Comparison of ENCODE assay signal across 31 mouse cellular contexts in genomic region chr2:130048792-130049191, GRCm38 (mm10). TPM values are rescaled to one million over a fixed set of nuclear protein-coding genes. Genes with fewer than 3 reads are reported as not detected.
DNase-seq lines count a peak whose midpoint lies in the region; ATAC-seq lines count a peak whose summit lies in the region.
"Had no signal": no experiment of that assay in that cellular context is flagged by ENCODE, and none has a peak within 500 bp of the region (broad histone marks: within the 10 kb centered on the region; RNA-seq: fewer than 3 reads in every experiment).

No protein-coding gene starts in this region.

- 73% methylated on average over 6 of the region's 6 CpGs for WGBS in heart, embryonic 10.5 days
- 61% methylated on average over 6 of the region's 6 CpGs for WGBS in embryonic facial prominence, embryonic 10.5 days

- peaks cover 7% of the 10 kb centered on the region for H3K4me1 ChIP-seq in heart, embryonic 10.5 days
- no peaks in the 10 kb centered on the region; the same call in 1 of the 2 replicates for H3K4me1 ChIP-seq in brown adipose tissue, adult 24 weeks (ENCODE audit: control insufficient read depth, insufficient read depth, insufficient read length, low read length)
- H3K4me1 ChIP-seq in embryonic facial prominence, embryonic 10.5 days = peaks cover 16% of the 10 kb centered on the region
- H3K4me1 ChIP-seq: embryonic facial prominence, embryonic 13.5 days; hindbrain, embryonic 15.5 days; megakaryocyte, embryonic 14.5 days; midbrain, embryonic 13.5 days; neural tube, embryonic 12.5 days had no signal

- peak; percentile 73 for DNase-seq in heart, embryonic 10.5 days (ENCODE audit: low spot score)
- DNase-seq in heart, postnatal 25 days (ENCODE audit: low spot score) = no peak
- peak; percentile 35 for DNase-seq in embryonic facial prominence, embryonic 10.5 days (ENCODE audit: low spot score)
- no peak for DNase-seq in cerebellum, postnatal 10 days
- DNase-seq in layer of hippocampus, postnatal 25 days (ENCODE audit: extremely low spot score in 1 of 2, low spot score in 1 of 2) = no peak
- no peak for DNase-seq in testis, postnatal 10 days (ENCODE audit: low spot score)
- DNase-seq: cerebellum, adult 18-20 months; cerebellum, postnatal 25 days; gastrocnemius, postnatal 14 days; heart, postnatal 36 days; kidney, postnatal 25 days; layer of hippocampus, postnatal 36 days; liver, postnatal 0 days; right cerebral cortex, postnatal 25 days; spleen, adult 18-20 months had no signal

- no peaks in the 10 kb centered on the region for H3K9me3 ChIP-seq in heart, embryonic 10.5 days
- H3K9me3 ChIP-seq in embryonic facial prominence, embryonic 10.5 days = no peaks in the 10 kb centered on the region
- H3K9me3 ChIP-seq: embryonic facial prominence, embryonic 13.5 days; heart, embryonic 13.5 days; hindbrain, embryonic 15.5 days; limb, embryonic 12.5 days; megakaryocyte, embryonic 14.5 days; midbrain, embryonic 13.5 days; neural tube, embryonic 12.5 days had no signal

- ATAC-seq in megakaryocyte, adult 5-6 weeks (ENCODE audit: poor library complexity, severe bottlenecking) = peak; percentile 77
- ATAC-seq: forebrain, embryonic 14.5 days; intestine, postnatal 0 days; liver, postnatal 0 days; lung, postnatal 0 days; midbrain, embryonic 13.5 days had no signal

- no peaks in the 10 kb centered on the region for H3K36me3 ChIP-seq in heart, embryonic 10.5 days
- H3K36me3 ChIP-seq in embryonic facial prominence, embryonic 10.5 days (replicated peaks) = no peaks in the 10 kb centered on the region
- H3K36me3 ChIP-seq: embryonic facial prominence, embryonic 13.5 days; heart, embryonic 13.5 days; hindbrain, embryonic 15.5 days; limb, embryonic 12.5 days; midbrain, embryonic 13.5 days; neural tube, embryonic 12.5 days had no signal

- no peaks in the 10 kb centered on the region for H3K27me3 ChIP-seq in heart, embryonic 10.5 days (ENCODE audit: insufficient read depth, poor library complexity, severe bottlenecking)
- H3K27me3 ChIP-seq in embryonic facial prominence, embryonic 10.5 days (replicated peaks; ENCODE audit: low read depth, poor library complexity, severe bottlenecking) = no peaks in the 10 kb centered on the region
- H3K27me3 ChIP-seq: embryonic facial prominence, embryonic 13.5 days; heart, embryonic 13.5 days; hindbrain, embryonic 15.5 days; limb, embryonic 12.5 days; midbrain, embryonic 13.5 days; neural tube, embryonic 12.5 days had no signal

- no peak overlapping the region for H3K4me3 ChIP-seq in heart, embryonic 10.5 days
- no peak overlapping the region for H3K4me3 ChIP-seq in brown adipose tissue, adult 24 weeks (ENCODE audit: insufficient read depth, low read depth, low read length)
- H3K4me3 ChIP-seq in embryonic facial prominence, embryonic 10.5 days = no peak overlapping the region
- H3K4me3 ChIP-seq: embryonic facial prominence, embryonic 13.5 days; erythroblast, embryonic 14.5 days; heart, embryonic 13.5 days; hindbrain, embryonic 15.5 days; layer of hippocampus, adult 2 months; limb, embryonic 12.5 days; megakaryocyte, embryonic 14.5 days; midbrain, embryonic 13.5 days; neural tube, embryonic 12.5 days had no signal

- no peak overlapping the region for H3K27ac ChIP-seq in heart, embryonic 10.5 days
- peak overlapping the region; percentile 48; the same call in 1 of the 2 replicates for H3K27ac ChIP-seq in brown adipose tissue, adult 24 weeks (replicated peaks; ENCODE audit: low read depth, low read length)
- no peak overlapping the region for H3K27ac ChIP-seq in embryonic facial prominence, embryonic 10.5 days (replicated peaks)
- H3K27ac ChIP-seq: embryonic facial prominence, embryonic 13.5 days; heart, embryonic 13.5 days; hindbrain, embryonic 15.5 days; layer of hippocampus, adult 2 months; limb, embryonic 12.5 days; midbrain, embryonic 13.5 days; neural tube, embryonic 12.5 days had no signal

- intact Hi-C loops in heart, postnatal 25 days (cut with DNase I) = no loop called here

RNA-seq across cellular contexts. Expression of gene Tgm3, which starts 36.6 kb away (rescaled TPM):
- not detected in 2 replicates for polyA plus RNA-seq in heart, embryonic 10.5 days (2016; fragmentation: Nextera tagmentation; extraction: Ambion mirVana)
- total RNA-seq in heart, postnatal 25 days (2021) = under 1 TPM in 1 of 2 experiments, not detected in 1; 0.05 TPM
- not detected in 2 replicates for polyA plus RNA-seq in brown adipose tissue, adult 24 weeks (2012; ENCODE audit: insufficient read depth, insufficient read length, missing spikeins)
- polyA plus RNA-seq in embryonic facial prominence, embryonic 10.5 days (2016; fragmentation: Nextera tagmentation; extraction: Ambion mirVana) = not detected in 2 replicates
- total RNA-seq in megakaryocyte, adult 5-6 weeks (2015) = 1.1 and 1.4 TPM in 2 replicates
- 0.37 and 1.1 TPM in 2 replicates for total RNA-seq in megakaryocyte, adult 5-6 weeks (2017)
- under 1 TPM; 0.35 to 0.42 TPM for total RNA-seq in layer of hippocampus, postnatal 25 days (2021)
- polyA plus RNA-seq: erythroblast, embryonic 14.5 days; forebrain, embryonic 14.5 days; heart, embryonic 13.5 days; hindbrain, embryonic 15.5 days; kidney, embryonic 14.5 days; limb, embryonic 12.5 days; liver, embryonic 11.5 days; liver, postnatal 0 days; lung, postnatal 0 days; midbrain, embryonic 13.5 days; neural tube, embryonic 12.5 days had no signal

Comparison
In these comparisons a context has a peak if more than half of its experiments do, and no peak if none do; other contexts are left out.
1. DNase-seq: peak in heart, embryonic 10.5 days (single experiment) and embryonic facial prominence, embryonic 10.5 days (single experiment); none in heart, postnatal 25 days (single experiment), cerebellum, postnatal 10 days (0 of 2), layer of hippocampus, postnatal 25 days (0 of 2) and testis, postnatal 10 days (single experiment).